In the genomic region with DNA sequence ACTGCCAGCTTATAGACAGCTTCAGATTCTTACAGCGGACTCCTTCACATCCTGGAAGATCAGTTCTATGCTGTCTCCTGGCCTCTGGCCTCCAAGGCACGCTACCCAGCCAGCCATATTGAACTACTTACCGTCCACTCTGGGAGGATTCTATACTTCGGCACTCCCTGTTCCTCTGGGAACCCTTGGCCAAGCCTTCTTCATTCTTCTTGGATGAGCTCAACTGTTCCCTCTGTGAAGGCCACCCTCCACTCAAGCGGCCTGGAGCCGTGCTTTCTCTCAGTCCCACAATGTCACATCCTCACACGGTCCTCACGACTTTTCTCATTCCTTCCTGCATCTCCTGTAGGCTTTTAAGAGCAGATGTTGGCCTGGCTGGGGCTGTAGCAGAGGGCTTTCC, we compare ENCODE assay signal across 18 mouse cellular contexts.
"Had no signal": no experiment of that assay in that cellular context is flagged by ENCODE, and none has a peak within 500 bp of the region (broad histone marks: within the 10 kb centered on the region; RNA-seq: fewer than 3 reads in every experiment).

No protein-coding gene starts in this region.

- H3K27me3 ChIP-seq: midbrain, embryonic 13.5 days; midbrain, embryonic 15.5 days; neural tube, embryonic 13.5 days; stomach, embryonic 15.5 days had no signal

- DNase-seq: lung, adult 18-20 months; lung, embryonic 14.5 days; lung, postnatal 10 days; lung, postnatal 4 days; right cerebral cortex, adult 18-20 months; right cerebral cortex, postnatal 25 days; right cerebral cortex, postnatal 4 days; thymus, adult 2 months; thymus, postnatal 25 days; thymus, postnatal 4 days had no signal

- H3K9ac ChIP-seq: lung, embryonic 14.5 days; midbrain, embryonic 13.5 days; midbrain, embryonic 15.5 days; neural tube, embryonic 13.5 days; neural tube, embryonic 15.5 days; stomach, embryonic 15.5 days had no signal

- ATAC-seq: midbrain, embryonic 13.5 days; midbrain, embryonic 15.5 days had no signal

- H3K36me3 ChIP-seq: midbrain, embryonic 13.5 days; midbrain, embryonic 15.5 days; neural tube, embryonic 13.5 days; neural tube, embryonic 15.5 days; stomach, embryonic 15.5 days had no signal

- H3K4me3 ChIP-seq: midbrain, embryonic 13.5 days; midbrain, embryonic 15.5 days; myocyte; neural tube, embryonic 13.5 days; neural tube, embryonic 15.5 days; stomach, embryonic 15.5 days had no signal

- H3K4me2 ChIP-seq: lung, embryonic 14.5 days; midbrain, embryonic 11.5 days; midbrain, embryonic 13.5 days; midbrain, embryonic 15.5 days; neural tube, embryonic 13.5 days; neural tube, embryonic 15.5 days; stomach, embryonic 15.5 days had no signal

- H3K9me3 ChIP-seq: midbrain, embryonic 13.5 days; midbrain, embryonic 15.5 days; neural tube, embryonic 13.5 days; neural tube, embryonic 15.5 days; stomach, embryonic 15.5 days had no signal

- H3K27ac ChIP-seq: midbrain, embryonic 13.5 days; midbrain, embryonic 15.5 days; neural tube, embryonic 13.5 days; neural tube, embryonic 15.5 days; stomach, embryonic 15.5 days; stomach, postnatal 0 days had no signal
